Mouse (Mus musculus) MEL (cell line): Measurements from ENCODE around the gene Slfn2.

Experiments
- CTCF ChIP-seq, 3 experiments: IDR thresholded peaks in 2 of 3; conservative IDR thresholded peaks in 1 of 3; 2 replicates each; pipeline ENCODE4 v1.5.1; 2011 to 2012; ENCODE audit warnings: low read length in 3 of 3, low read depth in 2 of 3, mild to moderate bottlenecking in 2 of 3, improper control_type of control experiment in 1 of 3, inconsistent platforms in 1 of 3, mixed read lengths in 1 of 3, moderate library complexity in 1 of 3; ENCODE audit not compliant: control insufficient read depth in 1 of 3, insufficient read depth in 1 of 3, poor library complexity in 1 of 3, severe bottlenecking in 1 of 3
- GATA1 ChIP-seq: IDR thresholded peaks from 2 replicates; pipeline ENCODE4 v1.6.1; 2011; ENCODE audit warnings: low read depth, low read length, improper control_type of control experiment
- HCFC1 ChIP-seq: IDR thresholded peaks from 2 replicates; pipeline ENCODE4 v1.6.1; 2012; ENCODE audit warnings: low read depth, mild to moderate bottlenecking, inconsistent platforms, low read length, improper control_type of control experiment, moderate library complexity
- MAFK ChIP-seq: IDR thresholded peaks from 2 replicates; pipeline ENCODE4 v1.6.1; 2011; ENCODE audit warnings: low read depth, mild to moderate bottlenecking, low read length, improper control_type of control experiment, borderline replicate concordance
- MEF2A ChIP-seq: IDR thresholded peaks from 2 replicates; pipeline ENCODE4 v1.6.1; 2014; ENCODE audit warnings: low read depth, mild to moderate bottlenecking, inconsistent platforms, low read length, improper control_type of control experiment; ENCODE audit not compliant: poor library complexity, insufficient replicate concordance, severe bottlenecking; ENCODE audit errors: extremely low read depth
- POLR2A ChIP-seq, 2 experiments: IDR thresholded peaks; 2 replicates each; pipeline ENCODE4 v1.6.1; 2011 to 2012; ENCODE audit warnings: low read length in 2 of 2, mild to moderate bottlenecking in 2 of 2, control low read depth in 1 of 2, improper control_type of control experiment in 1 of 2, low read depth in 1 of 2, moderate library complexity in 1 of 2; ENCODE audit not compliant: control insufficient read depth in 1 of 2, insufficient read depth in 1 of 2, poor library complexity in 1 of 2
- POLR2AphosphoS5 ChIP-seq: IDR thresholded peaks from 2 replicates; pipeline ENCODE4 v1.6.1; 2012; ENCODE audit warnings: low read depth, borderline replicate concordance, mild to moderate bottlenecking, inconsistent platforms, low read length, moderate library complexity, mixed read lengths
- TCF12 ChIP-seq: IDR thresholded peaks from 2 replicates; pipeline ENCODE4 v1.6.1; 2014; ENCODE audit warnings: low read depth, mild to moderate bottlenecking, inconsistent platforms, low read length, improper control_type of control experiment, moderate library complexity
- ZMIZ1 ChIP-seq: IDR thresholded peaks from 2 replicates; pipeline ENCODE4 v1.6.1; 2012; ENCODE audit warnings: low read depth, mild to moderate bottlenecking, inconsistent platforms, low read length, improper control_type of control experiment, moderate library complexity

- TF ChIP-seq TCF12 (no peak), CTCF (IDR thresholded peaks at IDR 0.05 in 2 of 3, conservative IDR thresholded peaks at IDR 0.05 in 1 of 3; ENCODE audit: control insufficient read depth in 1 of 3, insufficient read depth in 1 of 3, low read depth in 2 of 3, low read length in 3 of 3, poor library complexity in 1 of 3, severe bottlenecking in 1 of 3) (no peak), POLR2AphosphoS5 (no peak), HCFC1 (no peak), MEF2A (no peak), GATA1 (no peak), ZMIZ1 (no peak), POLR2A (IDR thresholded peaks at IDR 0.05; ENCODE audit: control insufficient read depth in 1 of 2, insufficient read depth in 1 of 2, low read depth in 1 of 2, low read length in 2 of 2, poor library complexity in 1 of 2) (no peak), MAFK (no peak)
These were observed 21.0 kb upstream of the Slfn2 start for GRCm38 (mm10) chr11:83043891-83044290.
